Mouse (Mus musculus) macrophage (primary cell): ENCODE results near the gene Gimap4. TPM values are rescaled to one million over a fixed set of nuclear protein-coding genes. Genes with fewer than 3 reads are reported as not detected.

Experiments
- H3K27ac ChIP-seq: fragments of 350-480 bp; formaldehyde crosslinking; 2 replicates; pipeline ENCODE4 v1.9.0; 2021
- H3K36me3 ChIP-seq: fragments of 350-480 bp; formaldehyde crosslinking; 2 replicates; pipeline ENCODE4 v1.9.0; 2021; ENCODE audit errors: inconsistent target
- H3K4me3 ChIP-seq: fragments of 350-480 bp; formaldehyde crosslinking; 2 replicates; pipeline ENCODE4 v1.9.0; 2021; ENCODE audit errors: inconsistent target
- H3K79me2 ChIP-seq: fragments of 350-480 bp; formaldehyde crosslinking; 2 replicates; pipeline ENCODE4 v1.9.0; 2021; ENCODE audit errors: inconsistent target
- WGBS: methylation state at CpG from one replicate; pipeline ENCODE4 v1.1.7; 2026; ENCODE audit warnings: inconsistent platforms; ENCODE audit not compliant: missing documents; 5-methylcytosine and 5-hydroxymethylcytosine counted together
- polyA plus RNA-seq: library from polyadenylated mRNA; stranded (reverse); fragments of 250-400 nt; gene quantifications from 3 replicates; pipeline ENCODE4 v1.2.4, GENCODE M21; 2018; ENCODE audit warnings: inconsistent platforms

The Gimap4 gene
- polyA plus RNA-seq, 1 experiment from 2014 or later = 1.1 TPM

DNA sequence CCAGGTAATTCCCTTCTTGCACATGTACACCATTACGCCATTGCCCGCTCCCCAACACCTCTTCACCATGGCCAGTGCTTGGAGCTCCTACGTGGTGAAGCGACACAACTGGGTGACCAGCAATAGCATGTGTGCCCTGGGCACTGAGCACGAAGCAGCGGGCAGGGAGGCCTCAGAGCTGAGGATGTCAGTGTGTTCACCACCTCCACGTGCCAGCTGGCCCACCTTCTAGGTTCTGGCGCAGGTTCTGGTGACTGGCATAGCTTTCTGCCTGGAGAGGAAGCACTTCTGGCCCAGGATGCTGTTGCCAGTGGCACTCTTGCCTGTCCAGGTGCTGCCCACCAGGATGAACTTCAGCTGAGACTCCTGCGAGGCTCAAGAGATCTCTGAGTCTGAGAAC lies 18.9 kb upstream of the Gimap4 start:
- Histone ChIP-seq H3K4me3 (no peak overlapping the region), H3K27ac (no peak overlapping the region), H3K79me2 (no peaks in the 10 kb centered on the region), H3K36me3 (no peaks in the 10 kb centered on the region)
- whole genome bisulfite sequencing = 98% methylated on average over 9 of the region's 9 CpGs

DNA sequence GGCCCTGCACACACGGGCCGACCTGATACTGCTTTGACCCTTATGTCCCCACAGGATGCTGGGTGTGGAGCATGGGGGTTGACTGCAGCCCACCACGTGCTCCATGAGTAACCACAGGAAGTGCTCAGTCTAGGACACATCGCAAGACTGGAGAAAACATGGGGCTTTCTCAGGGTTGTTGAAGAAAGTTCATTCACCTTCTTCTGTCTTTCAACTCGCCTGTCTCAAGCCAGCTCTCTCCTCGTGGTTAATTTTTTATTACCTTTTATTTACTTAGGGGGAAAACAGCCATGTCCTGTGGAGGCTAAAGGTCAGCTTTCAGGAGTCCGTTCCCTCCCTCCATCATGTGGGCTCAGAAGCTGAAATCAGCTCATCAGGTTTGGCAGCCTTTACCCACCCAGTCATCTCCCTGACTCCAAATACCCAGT lies 18.2 kb upstream of the Gimap4 start:
- 29% methylated on average over 7 of the region's 7 CpGs for WGBS
- Histone ChIP-seq H3K27ac (no peak overlapping the region), H3K36me3 (no peaks in the 10 kb centered on the region)

DNA sequence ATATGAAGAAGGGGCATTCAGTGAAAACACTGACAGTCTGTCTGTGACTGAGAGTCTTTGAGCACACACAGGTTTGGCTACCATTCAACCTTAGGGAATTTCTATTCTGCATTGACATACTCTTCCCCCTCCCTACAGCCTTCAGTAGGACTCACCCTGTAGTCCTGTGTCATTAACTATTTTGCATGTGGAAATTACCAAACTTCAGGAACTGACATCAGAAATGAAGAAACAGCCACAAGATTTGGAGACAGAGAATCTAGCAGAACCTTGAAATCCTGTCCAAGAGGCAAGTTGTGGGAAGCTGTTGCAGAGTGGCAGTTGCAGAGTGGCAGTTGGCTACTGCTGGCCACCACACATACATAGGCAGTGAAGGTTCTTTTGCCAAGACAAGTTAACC lies 16.3 kb upstream of the Gimap4 start:
- Histone ChIP-seq H3K27ac (no peak overlapping the region), H3K36me3 (no peaks in the 10 kb centered on the region), H3K79me2 (no peaks in the 10 kb centered on the region), H3K4me3 (no peak overlapping the region)

More for the DNA sequence above, 18.2 kb upstream of the Gimap4 start:
- Histone ChIP-seq H3K4me3 (no peak overlapping the region), H3K79me2 (no peaks in the 10 kb centered on the region)

GRCm38 (mm10) chr6:48669446-48669969 lies 14.8 kb upstream of the Gimap4 start:
- H3K27ac ChIP-seq = no peak overlapping the region
- H3K4me3 ChIP-seq = no peak overlapping the region
- H3K79me2 ChIP-seq = no peaks in the 10 kb centered on the region
- H3K36me3 ChIP-seq = no peaks in the 10 kb centered on the region
- 86% methylated on average over 2 of the region's 2 CpGs for WGBS

DNA sequence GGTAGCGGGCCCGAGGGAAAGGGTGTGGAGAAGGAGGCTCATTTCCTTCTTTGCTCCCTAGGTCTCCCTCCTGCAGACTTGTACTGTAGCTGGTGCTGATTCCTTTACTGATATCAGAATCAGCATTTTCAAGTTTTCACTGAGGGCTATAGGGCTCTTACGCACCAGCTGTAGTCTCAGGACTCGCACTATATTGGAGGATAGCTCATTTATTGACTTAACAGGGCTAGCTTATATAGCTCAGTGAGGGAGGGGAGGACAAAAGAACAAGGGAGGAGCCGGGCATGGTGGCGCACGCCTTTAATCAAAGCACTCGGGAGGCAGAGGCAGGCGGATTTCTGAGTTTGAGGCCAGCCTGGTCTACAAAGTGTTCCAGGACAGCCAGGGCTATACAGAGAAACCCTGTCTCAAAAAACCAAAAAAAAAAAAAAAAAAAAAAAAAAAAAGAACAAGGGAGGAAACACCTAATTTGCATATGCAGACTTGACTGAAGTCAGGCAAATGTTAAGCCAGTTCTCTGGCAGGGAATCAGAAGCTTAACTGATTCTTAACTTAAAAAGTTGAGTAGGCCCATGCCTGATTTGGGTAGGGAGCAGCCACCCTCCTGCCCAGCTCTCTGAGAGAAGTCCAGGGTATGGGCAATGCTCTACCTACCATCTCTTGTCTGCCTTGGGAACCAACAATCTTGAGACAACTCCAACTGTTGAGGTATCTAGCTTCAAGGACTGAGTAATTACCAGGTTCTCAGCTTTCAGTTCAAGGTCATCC lies 9.9 kb upstream of the Gimap4 start:
- Histone ChIP-seq H3K79me2 (no peaks in the 10 kb centered on the region), H3K27ac (no peak overlapping the region), H3K36me3 (no peaks in the 10 kb centered on the region), H3K4me3 (no peak overlapping the region)
- 88% methylated on average over 8 of the region's 9 CpGs for WGBS

DNA sequence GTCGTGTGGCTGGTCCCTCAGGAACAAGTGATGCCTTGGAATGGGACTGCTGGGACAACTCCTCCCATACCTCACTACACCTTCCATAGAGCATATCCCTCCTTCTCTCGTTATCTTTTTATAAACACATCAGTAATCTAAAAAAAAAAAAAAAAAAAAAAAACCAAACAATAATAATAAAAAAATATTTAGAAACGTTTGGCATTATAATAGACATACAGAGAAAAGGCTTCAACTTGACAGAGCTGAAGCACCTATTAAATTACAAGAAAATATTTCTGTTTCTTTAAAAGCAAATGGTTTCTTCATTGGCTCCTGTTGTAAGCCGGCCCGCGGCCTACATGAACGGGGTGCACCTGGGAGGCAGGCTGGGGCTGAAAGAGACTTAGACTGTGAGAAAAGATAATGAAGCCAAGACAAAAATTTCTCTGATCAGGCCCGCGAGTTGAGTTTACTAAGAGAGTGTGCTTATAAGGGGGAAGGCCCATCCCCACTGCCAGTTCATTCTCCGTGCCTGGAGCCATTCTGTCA lies 8.9 kb upstream of the Gimap4 start:
- 35% methylated on average over 9 of the region's 10 CpGs for WGBS
- no peak overlapping the region for H3K27ac ChIP-seq
- H3K36me3 ChIP-seq = no peaks in the 10 kb centered on the region
- no peak overlapping the region for H3K4me3 ChIP-seq
- no peaks in the 10 kb centered on the region for H3K79me2 ChIP-seq

GRCm38 (mm10) chr6:48675931-48676859 lies 8.2 kb upstream of the Gimap4 start, which contains the start of gene Gimap9:
Gimap9 (plus strand) TSS chr6:48676129.
- Histone ChIP-seq H3K4me3 (no peak within 1 kb of the TSS), H3K79me2 (no peaks in the 10 kb centered on the region), H3K36me3 (no peaks in the 10 kb centered on the region), H3K27ac (no peak within 1 kb of the TSS)
- WGBS = 13% methylated on average over 13 of the region's 13 CpGs

DNA sequence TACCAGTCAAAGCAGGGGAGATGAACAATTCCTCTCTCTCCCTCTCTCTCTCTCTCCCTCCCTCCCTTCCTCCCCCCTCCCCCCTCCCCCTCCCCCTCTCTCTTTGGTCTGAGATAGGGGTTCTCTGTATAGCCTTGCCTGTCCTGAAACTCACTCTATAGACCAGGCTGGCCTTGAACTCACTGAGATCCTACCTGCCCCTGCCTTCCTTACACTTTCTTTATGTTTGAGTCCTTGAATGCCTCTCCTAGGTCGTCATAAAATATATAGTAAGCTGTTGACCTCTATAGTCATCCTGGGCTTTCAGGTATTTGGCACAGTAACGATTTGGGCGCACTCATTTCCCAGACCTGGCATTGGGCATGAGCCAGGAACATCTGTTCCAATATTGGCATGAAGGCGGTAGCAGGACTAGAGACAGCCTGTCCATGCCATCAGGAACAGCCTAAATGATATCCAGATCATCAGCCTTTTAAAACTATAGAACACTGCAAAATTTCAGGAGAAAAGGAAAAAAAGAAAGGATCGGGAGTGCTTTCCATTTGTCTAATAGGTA lies 7.4 kb upstream of the Gimap4 start:
- Histone ChIP-seq H3K36me3 (no peaks in the 10 kb centered on the region), H3K27ac (no peak overlapping the region), H3K4me3 (no peak overlapping the region), H3K79me2 (no peaks in the 10 kb centered on the region)
- WGBS = 72% methylated on average over 5 of the region's 5 CpGs

DNA sequence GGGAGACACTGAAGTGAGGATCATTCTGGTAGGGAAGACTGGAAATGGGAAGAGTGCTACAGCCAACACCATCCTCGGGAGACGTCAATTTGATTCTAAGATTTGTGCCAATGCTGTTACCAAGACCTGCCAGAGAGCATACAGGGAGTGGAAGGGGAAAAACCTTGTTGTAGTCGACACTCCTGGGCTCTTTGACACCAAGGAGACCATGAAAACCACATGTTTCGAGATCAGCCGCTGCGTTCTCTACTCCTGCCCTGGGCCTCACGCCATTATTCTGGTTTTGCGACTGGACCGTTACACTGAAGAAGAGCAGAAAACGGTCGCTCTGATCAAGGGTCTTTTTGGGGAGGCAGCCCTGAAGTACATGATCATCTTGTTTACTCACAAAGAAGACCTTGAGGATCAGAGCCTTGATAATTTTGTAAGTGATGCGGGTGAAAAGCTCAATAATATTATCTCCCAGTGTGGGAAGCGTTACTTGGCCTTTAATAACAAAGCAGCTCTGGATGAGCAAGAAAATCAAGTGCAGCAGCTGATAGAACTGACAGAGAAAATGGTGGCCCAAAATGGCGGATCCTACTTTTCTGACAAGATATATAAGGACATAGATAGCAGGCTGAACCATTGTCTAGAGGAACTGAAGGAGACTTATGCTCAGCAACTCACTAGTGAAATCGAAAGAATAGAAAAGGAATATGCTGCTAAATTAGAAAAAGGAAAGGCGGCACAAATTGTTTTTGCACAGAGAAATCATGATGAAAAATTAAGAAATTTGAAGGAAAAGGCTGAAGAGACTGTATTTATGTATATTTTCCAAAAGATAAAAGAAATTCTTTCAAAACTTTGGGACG lies 6.6 kb upstream of the Gimap4 start:
- H3K4me3 ChIP-seq = no peak overlapping the region
- H3K79me2 ChIP-seq = no peaks in the 10 kb centered on the region
- 84% methylated on average over 15 of the region's 17 CpGs for WGBS
- no peaks in the 10 kb centered on the region for H3K36me3 ChIP-seq
- H3K27ac ChIP-seq = no peak overlapping the region

DNA sequence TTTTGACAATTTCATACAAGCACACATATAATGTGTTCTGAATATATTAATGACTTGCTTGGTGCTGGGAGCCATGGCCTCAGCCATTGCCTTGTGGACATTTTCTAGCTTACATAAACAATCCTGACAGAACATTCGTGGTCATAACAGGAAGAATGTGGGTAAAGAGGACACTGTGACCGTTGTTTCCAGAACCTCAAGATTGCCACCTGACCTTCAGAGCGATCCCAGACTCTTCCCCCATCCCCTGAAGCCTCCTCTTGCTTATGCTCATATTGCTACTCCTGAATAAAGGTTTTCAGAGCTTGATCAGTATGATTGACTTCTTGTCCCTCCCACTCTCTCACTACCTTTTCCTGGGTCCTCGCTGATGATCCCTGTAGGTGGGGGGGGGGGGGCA lies 6.0 kb upstream of the Gimap4 start:
- Histone ChIP-seq H3K4me3 (no peak overlapping the region), H3K36me3 (no peaks in the 10 kb centered on the region), H3K79me2 (no peaks in the 10 kb centered on the region), H3K27ac (no peak overlapping the region)
- 11% methylated on average over 3 of the region's 4 CpGs for WGBS

DNA sequence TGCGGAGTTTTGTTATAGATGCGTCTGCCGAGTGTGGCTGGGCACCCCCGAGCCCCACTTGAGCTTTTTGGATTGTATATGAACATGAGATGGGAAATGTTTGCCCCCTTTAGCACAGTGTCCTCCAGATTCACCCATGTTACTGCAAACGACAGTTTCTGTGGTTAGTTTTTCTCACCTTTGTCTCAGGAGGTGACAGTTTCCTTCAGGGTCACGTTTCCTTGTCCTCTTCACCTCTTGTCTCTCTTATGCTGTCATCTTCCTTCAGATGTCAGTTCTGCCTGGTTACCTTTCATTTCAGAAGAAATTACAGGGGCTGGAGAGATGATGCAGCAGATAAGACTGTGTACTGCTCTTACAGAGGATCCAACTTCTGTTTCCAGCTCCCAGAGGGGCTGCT lies 4.6 kb upstream of the Gimap4 start:
- Histone ChIP-seq H3K36me3 (no peaks in the 10 kb centered on the region), H3K4me3 (no peak overlapping the region), H3K27ac (no peak overlapping the region), H3K79me2 (no peaks in the 10 kb centered on the region)
- 87% methylated on average over 6 of the region's 6 CpGs for WGBS

GRCm38 (mm10) chr6:48680421-48680820 lies 3.9 kb upstream of the Gimap4 start:
- WGBS = 85% methylated on average over 5 of the region's 5 CpGs
- Histone ChIP-seq H3K79me2 (no peaks in the 10 kb centered on the region), H3K27ac (no peak overlapping the region), H3K36me3 (no peaks in the 10 kb centered on the region), H3K4me3 (no peak overlapping the region)

DNA sequence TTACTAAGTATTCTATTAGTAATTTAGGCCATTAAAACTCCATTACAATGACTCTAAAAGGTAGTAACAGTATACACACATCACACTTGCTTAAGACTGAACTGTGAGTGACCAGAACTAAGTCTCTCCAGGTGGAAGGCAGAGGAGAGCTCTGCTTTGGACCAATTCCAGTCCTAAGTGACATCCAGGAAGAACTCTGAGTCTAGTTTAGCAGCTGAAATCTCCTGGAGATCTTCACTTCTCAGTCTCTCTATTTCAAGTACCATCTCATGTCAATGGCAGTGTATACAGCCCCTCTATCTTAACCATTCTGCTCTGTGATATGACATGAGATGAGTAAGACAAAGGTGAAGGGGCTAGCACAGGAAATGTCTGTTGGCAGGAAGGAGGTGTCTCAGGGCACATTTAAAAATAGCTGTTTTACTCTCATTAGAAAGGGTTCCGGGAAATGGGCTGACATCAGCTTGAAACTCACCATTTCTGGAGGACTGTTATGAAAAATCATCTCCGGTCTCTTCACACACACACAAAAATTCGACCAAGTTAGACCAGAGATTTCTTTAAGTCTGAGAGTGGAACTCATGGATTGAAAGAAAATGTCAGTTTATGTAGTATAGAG lies 2.8 kb upstream of the Gimap4 start:
- Histone ChIP-seq H3K36me3 (no peaks in the 10 kb centered on the region), H3K4me3 (no peak overlapping the region), H3K79me2 (no peaks in the 10 kb centered on the region), H3K27ac (no peak overlapping the region)
- WGBS = 29% methylated on average over 3 of the region's 3 CpGs
